Mouse (Mus musculus): ENCODE data around the gene Prmt8. TPM values are rescaled to one million over a fixed set of nuclear protein-coding genes. Genes with fewer than 3 reads are reported as not detected.

Prmt8 gene
- 0.07 and 0.14 TPM in 2 replicates for polyA plus RNA-seq (2012; rRNA removed)

- no peak for DNase-seq (ENCODE audit: low read depth, low spot score)
- 3% methylated on average over 42 of the region's 42 CpGs for WGBS
These were observed at the start of gene Prmt8 for GRCm38 (mm10) chr6:127769275-127770156. Gene Prmt8 (minus strand): TSS chr6:127769472.

GRCm38 (mm10) chr6:127803046-127803729, 33.9 kb upstream of the Prmt8 start:
- DNase-seq (ENCODE audit: low read depth, low spot score) = no peak
- 73% methylated on average over 9 of the region's 9 CpGs for WGBS

DNA sequence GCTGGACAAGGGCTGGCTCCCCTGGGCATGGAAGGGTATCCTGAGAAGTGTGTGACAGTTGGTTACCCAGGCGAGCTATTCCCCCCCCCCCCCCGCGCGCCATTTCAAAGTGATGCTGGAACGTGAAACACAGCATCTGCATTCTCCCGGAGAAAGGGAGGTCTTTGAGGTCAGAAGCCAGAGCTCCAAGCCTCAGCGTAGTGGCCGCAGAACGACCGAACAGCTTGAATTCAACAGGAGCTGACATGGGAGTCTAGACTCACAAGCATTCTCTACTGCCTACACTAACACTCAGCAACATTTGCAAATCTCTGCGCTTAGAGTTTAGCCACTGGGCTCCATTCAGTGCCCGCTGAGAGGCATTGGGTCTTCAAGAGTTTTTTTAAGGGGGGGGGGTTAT, 32.9 kb upstream of the Prmt8 start:
- no peak for DNase-seq (ENCODE audit: low read depth, low spot score)
- 86% methylated on average over 12 of the region's 12 CpGs for WGBS

- DNase-seq (ENCODE audit: low read depth, low spot score) = no peak
- 28% methylated on average over 13 of the region's 13 CpGs for WGBS
These were observed 20.8 kb upstream of the Prmt8 start for GRCm38 (mm10) chr6:127790023-127790422.

DNA sequence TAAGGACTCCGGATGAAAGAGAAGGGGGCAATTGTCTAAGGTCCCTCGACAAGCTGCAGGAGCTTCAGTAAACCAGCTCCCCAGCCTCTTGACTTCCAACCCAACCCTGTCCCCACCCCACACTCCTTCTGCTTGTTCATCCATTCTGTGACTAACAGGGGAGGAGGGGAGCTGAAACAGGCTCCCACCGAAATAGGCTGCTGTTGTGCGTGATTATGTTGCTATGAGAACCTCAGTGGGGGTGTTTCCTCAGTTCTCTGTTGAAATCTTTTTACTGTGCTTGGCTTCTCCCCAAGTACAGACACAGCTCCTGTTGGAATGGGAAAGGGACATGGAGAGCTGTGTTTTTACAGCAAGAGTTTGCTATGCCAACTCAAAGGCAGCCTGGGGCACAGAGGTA, 1.5 kb upstream of the Prmt8 start:
- 29% methylated on average over 4 of the region's 4 CpGs for WGBS
- no peak for DNase-seq (ENCODE audit: low read depth, low spot score)

GRCm38 (mm10) chr6:127768621-127769274, 524 bp downstream of the Prmt8 start:
- no peak for DNase-seq (ENCODE audit: low read depth, low spot score)
- 1% methylated on average over 58 of the region's 64 CpGs for WGBS

GRCm38 (mm10) chr6:127767706-127768493, 1.4 kb downstream of the Prmt8 start:
- no peak for DNase-seq (ENCODE audit: low read depth, low spot score)
- WGBS = 4% methylated on average over 48 of the region's 49 CpGs

GRCm38 (mm10) chr6:127767201-127767705, 2.0 kb downstream of the Prmt8 start:
- DNase-seq (ENCODE audit: low read depth, low spot score) = no peak
- 4% methylated on average over 18 of the region's 18 CpGs for WGBS

DNA sequence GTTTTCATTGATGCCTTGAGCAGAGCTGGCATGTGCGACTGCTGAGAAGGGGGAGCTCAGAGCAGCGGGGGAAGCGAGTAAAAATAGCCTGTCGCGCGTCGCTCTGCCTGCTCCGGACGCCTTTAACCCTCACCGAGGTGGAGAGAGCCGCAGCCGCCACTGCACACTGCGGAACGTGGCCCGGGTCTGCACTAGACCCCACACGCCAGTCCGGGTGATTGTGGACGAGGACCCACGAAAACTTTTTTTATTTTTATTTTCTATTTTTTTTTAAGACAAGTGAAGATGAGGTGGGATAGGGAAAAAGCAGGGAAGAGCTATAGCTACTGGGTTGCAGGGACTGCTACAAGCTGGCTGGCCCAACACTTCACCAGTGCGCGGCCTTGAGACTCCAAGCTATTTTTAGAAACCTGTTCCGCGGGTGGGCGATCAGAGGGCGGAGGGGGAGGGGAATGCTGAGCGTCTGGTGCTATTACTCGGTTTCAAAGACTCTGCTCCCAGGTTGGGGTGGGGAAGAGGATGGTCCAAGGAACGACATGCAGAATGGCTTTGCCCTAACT, 2.6 kb downstream of the Prmt8 start:
- 3% methylated on average over 28 of the region's 28 CpGs for WGBS

GRCm38 (mm10) chr6:127766041-127766604, 3.1 kb downstream of the Prmt8 start:
- DNase-seq (ENCODE audit: low read depth, low spot score) = no peak
- WGBS = 11% methylated on average over 9 of the region's 11 CpGs

More for the DNA sequence above, 2.6 kb downstream of the Prmt8 start:
- no peak for DNase-seq (ENCODE audit: low read depth, low spot score)

DNA sequence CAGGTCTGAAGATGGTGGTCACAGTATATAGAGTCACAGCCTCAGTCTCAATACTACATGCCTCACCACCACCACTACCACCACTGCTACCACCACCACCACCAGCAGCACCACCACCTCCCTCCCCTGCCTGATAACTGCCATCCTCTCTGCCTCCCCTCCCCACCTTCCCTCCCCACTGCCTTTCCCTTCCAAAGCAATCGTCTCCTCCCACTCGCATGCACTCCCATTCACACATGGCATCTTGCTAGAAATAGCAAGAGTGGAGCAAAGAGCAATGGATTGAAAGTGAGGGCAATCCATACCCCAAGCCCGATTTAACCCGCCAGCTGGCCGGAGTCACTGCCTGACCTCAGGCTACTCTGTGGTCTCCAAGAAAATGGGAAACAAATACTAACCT, 3.7 kb downstream of the Prmt8 start:
- WGBS = 42% methylated on average over 5 of the region's 5 CpGs

GRCm38 (mm10) chr6:127758264-127758663, 11.0 kb downstream of the Prmt8 start:
- DNase-seq (ENCODE audit: low read depth, low spot score) = no peak
- 65% methylated on average over 4 of the region's 4 CpGs for WGBS

More for the DNA sequence above, 3.7 kb downstream of the Prmt8 start:
- DNase-seq (ENCODE audit: low read depth, low spot score) = no peak

- 85% methylated on average over 5 of the region's 5 CpGs for WGBS
- no peak for DNase-seq (ENCODE audit: low read depth, low spot score)
These were observed 11.6 kb downstream of the Prmt8 start for GRCm38 (mm10) chr6:127757667-127758167.

GRCm38 (mm10) chr6:127756856-127757255, 12.4 kb downstream of the Prmt8 start:
- WGBS = 57% methylated on average over 12 of the region's 12 CpGs
- no peak for DNase-seq (ENCODE audit: low read depth, low spot score)

DNA sequence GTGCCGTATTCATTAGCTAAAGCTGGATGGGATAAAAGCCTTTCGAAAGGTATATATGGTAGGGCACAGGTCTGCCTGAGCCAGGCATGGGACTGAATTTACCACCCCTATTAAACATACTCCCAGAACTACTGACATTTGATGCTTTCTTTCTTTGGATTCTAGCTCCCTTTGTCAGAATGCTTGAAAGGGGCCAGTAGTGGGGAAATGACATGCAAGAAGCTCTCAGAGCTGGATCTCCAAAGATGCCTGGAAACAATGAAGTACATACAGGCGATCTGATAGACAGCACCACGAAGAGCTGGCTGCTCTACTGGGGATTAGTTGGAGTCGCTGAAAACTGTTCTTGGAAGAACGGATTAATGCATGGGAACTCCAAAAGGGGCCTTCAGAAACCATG, 16.0 kb downstream of the Prmt8 start:
- DNase-seq (ENCODE audit: low read depth, low spot score) = no peak
- 72% methylated on average over 6 of the region's 6 CpGs for WGBS

GRCm38 (mm10) chr6:127752681-127753080, 16.6 kb downstream of the Prmt8 start:
- WGBS = 48% methylated on average over 3 of the region's 3 CpGs
- DNase-seq (ENCODE audit: low read depth, low spot score) = no peak

DNA sequence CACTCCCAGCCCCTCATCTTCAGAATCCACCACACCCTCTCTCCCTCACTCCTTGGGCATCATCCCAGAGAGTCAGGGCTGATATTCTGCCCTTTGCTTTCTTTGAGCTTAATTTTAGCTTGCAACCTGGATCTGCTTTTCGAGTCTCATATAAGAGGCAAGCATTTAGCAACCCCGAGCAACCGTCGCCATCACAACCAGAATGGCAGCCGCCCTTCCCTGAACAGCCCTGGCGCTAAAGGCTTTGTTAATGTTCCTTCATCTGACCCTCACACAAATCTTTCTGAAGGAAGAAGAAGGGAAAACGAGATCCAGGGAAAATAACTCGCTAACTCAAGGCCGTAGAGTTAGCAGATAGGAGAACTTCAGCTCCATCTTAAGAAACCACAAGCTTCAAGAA, 17.8 kb downstream of the Prmt8 start:
- WGBS = 86% methylated on average over 9 of the region's 9 CpGs

DNA sequence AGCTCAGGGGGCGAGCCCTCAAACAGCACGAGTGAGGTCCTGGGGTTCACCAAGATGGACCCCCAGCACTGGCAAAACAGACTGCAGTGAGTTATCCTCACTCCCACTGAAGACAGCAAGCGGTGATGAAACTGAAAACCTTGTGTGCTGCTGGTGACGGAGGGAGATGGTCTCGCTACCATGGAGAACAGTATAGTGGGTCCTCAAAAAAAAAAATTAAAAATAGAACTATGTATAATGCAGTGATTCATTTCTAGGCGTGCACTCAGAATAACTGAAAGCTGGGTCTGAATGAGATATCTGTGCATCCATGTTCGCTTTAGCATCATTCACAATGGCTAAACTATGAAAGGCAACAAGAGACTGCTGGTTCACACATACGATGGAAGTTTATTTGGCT, 20.5 kb downstream of the Prmt8 start:
- DNase-seq (ENCODE audit: low read depth, low spot score) = no peak
- WGBS = 75% methylated on average over 8 of the region's 8 CpGs

More for the DNA sequence above, 17.8 kb downstream of the Prmt8 start:
- no peak for DNase-seq (ENCODE audit: low read depth, low spot score)

GRCm38 (mm10) chr6:127742290-127742689, 27.0 kb downstream of the Prmt8 start:
- 87% methylated on average over 12 of the region's 12 CpGs for WGBS
- DNase-seq (ENCODE audit: low read depth, low spot score) = no peak

Data from large intestine, adult 2 months (tissue).